Mouse (Mus musculus) spleen, adult 2 months (tissue): Measurements from ENCODE around the gene Tcea2. TPM values are rescaled to one million over a fixed set of nuclear protein-coding genes. Genes with fewer than 3 reads are reported as not detected.

Source experiments
- DNase-seq, 2 experiments: peaks; one replicate each; pipeline versions ENCODE4 v3.0.0 to v3.0.0-alpha.2; 2012 to 2021; ENCODE audit warnings: low spot score in 2 of 2, low read depth in 1 of 2
- H3K27ac ChIP-seq: fragments of 200-500 bp; 2 replicates; pipeline ENCODE4 v1.5.1; 2012; ENCODE audit warnings: low read length, inconsistent platforms; ENCODE audit not compliant: insufficient read depth
- H3K27me3 ChIP-seq: fragments of 200-500 bp; 2 replicates; pipeline ENCODE4 v1.6.1; 2012; ENCODE audit warnings: mild to moderate bottlenecking, moderate library complexity, low read length, inconsistent platforms; ENCODE audit not compliant: control insufficient read depth, insufficient read depth
- H3K36me3 ChIP-seq: fragments of 200-500 bp; 2 replicates; pipeline ENCODE4 v1.6.1; 2012; ENCODE audit warnings: mild to moderate bottlenecking, low read length, inconsistent platforms; ENCODE audit not compliant: control insufficient read depth, insufficient read depth
- H3K4me1 ChIP-seq: fragments of 200-500 bp; 2 replicates; pipeline ENCODE4 v1.6.1; 2011; ENCODE audit warnings: inconsistent platforms; ENCODE audit not compliant: control insufficient read depth, insufficient read depth, insufficient read length
- H3K4me3 ChIP-seq: fragments of 200-500 bp; 2 replicates; pipeline ENCODE4 v1.5.1; 2011; ENCODE audit warnings: mild to moderate bottlenecking, inconsistent platforms; ENCODE audit not compliant: insufficient read depth, insufficient read length; ENCODE audit errors: extremely low read depth
- CTCF ChIP-seq: fragments of 200-500 bp; IDR thresholded peaks from 2 replicates; pipeline ENCODE4 v1.5.1; 2011; ENCODE audit warnings: mild to moderate bottlenecking, inconsistent platforms; ENCODE audit not compliant: insufficient read depth, insufficient read length, insufficient replicate concordance; ENCODE audit errors: extremely low read depth
- POLR2A ChIP-seq: fragments of 200-500 bp; IDR thresholded peaks from 2 replicates; pipeline ENCODE4 v1.6.1; 2011; ENCODE audit warnings: low read depth, low read length, inconsistent platforms
- WGBS: fragments of 180-500 bp; shearing (Covaris S2); methylation state at CpG from one replicate; pipeline ENCODE4 v1.1.7; 2018; 5-methylcytosine and 5-hydroxymethylcytosine counted together
- polyA plus RNA-seq: library from polyadenylated mRNA; depleted of rRNA; stranded (reverse); fragments of >200 nt; gene quantifications from 2 replicates; pipeline ENCODE4 v1.2.3, GENCODE M21; 2012

Gene Tcea2
- polyA plus RNA-seq, 1 experiment: 17.1 TPM

- WGBS: 90% methylated on average over 3 of the region's 3 CpGs
- Histone ChIP-seq H3K36me3 (no peaks in the 10 kb centered on the region), H3K27ac (no peak overlapping the region; the same call in 1 of the 2 replicates), H3K4me1 (peaks cover 4% of the 10 kb centered on the region; the same call in 1 of the 2 replicates), H3K27me3 (no peaks in the 10 kb centered on the region), H3K4me3 (no peak overlapping the region)
- TF ChIP-seq CTCF (no peak), POLR2A (no peak)
- DNase-seq: no peak
These were observed 17.4 kb upstream of the Tcea2 start for GRCm38 (mm10) chr2:181662620-181663297.

GRCm38 (mm10) chr2:181663298-181663630 is 16.8 kb upstream of the Tcea2 start:
- no peaks in the 10 kb centered on the region for H3K36me3 ChIP-seq
- no peak overlapping the region for H3K4me3 ChIP-seq
- H3K27ac ChIP-seq: no peak overlapping the region; the same call in 1 of the 2 replicates
- DNase-seq: no peak
- TF ChIP-seq POLR2A (no peak), CTCF (no peak)
- no peaks in the 10 kb centered on the region for H3K27me3 ChIP-seq
- 40% methylated on average over 4 of the region's 4 CpGs for WGBS
- H3K4me1 ChIP-seq: peaks cover 4% of the 10 kb centered on the region; the same call in 1 of the 2 replicates

- peak overlapping the region; percentile 9; the same call in 1 of the 2 replicates for H3K27ac ChIP-seq
- DNase-seq: no peak
- TF ChIP-seq POLR2A: no peak
- TF ChIP-seq CTCF: no peak
- no peaks in the 10 kb centered on the region for H3K36me3 ChIP-seq
- H3K4me1 ChIP-seq: no peaks in the 10 kb centered on the region; the same call in 1 of the 2 replicates
- 15% methylated on average over 56 of the region's 56 CpGs for WGBS
- H3K27me3 ChIP-seq: peaks cover 18% of the 10 kb centered on the region
- H3K4me3 ChIP-seq: peak overlapping the region; percentile 21; the same call in 1 of the 2 replicates
These were observed 9.7 kb upstream of the Tcea2 start for GRCm38 (mm10) chr2:181670285-181670912.

- Histone ChIP-seq H3K27me3 (peaks cover 18% of the 10 kb centered on the region), H3K36me3 (no peaks in the 10 kb centered on the region), H3K4me1 (no peaks in the 10 kb centered on the region; the same call in 1 of the 2 replicates), H3K4me3 (peak overlapping the region; percentile 21; the same call in 1 of the 2 replicates), H3K27ac (no peak overlapping the region)
- DNase-seq: no peak
- WGBS: 3% methylated on average over 41 of the region's 41 CpGs
- no peak for TF ChIP-seq POLR2A
- TF ChIP-seq CTCF: no peak
These were observed 9.2 kb upstream of the Tcea2 start for GRCm38 (mm10) chr2:181670913-181671311.

- Histone ChIP-seq H3K36me3 (no peaks in the 10 kb centered on the region), H3K27ac (no peak within 1 kb of the TSS)
- no peak for DNase-seq
These were observed 8.8 kb upstream of the Tcea2 start, which contains the start of gene Sox18 for GRCm38 (mm10) chr2:181671326-181671725. Sox18 (minus strand) TSS chr2:181671640.

GRCm38 (mm10) chr2:181671984-181672383 is 8.1 kb upstream of the Tcea2 start:
- H3K27ac ChIP-seq: no peak overlapping the region
- H3K4me1 ChIP-seq: no peaks in the 10 kb centered on the region; the same call in 1 of the 2 replicates

More at GRCm38 (mm10) chr2:181671326-181671725, 8.8 kb upstream of the Tcea2 start, which contains the start of gene Sox18:
- Histone ChIP-seq H3K27me3 (peaks cover 18% of the 10 kb centered on the region), H3K4me1 (no peaks in the 10 kb centered on the region; the same call in 1 of the 2 replicates), H3K4me3 (peak within 1 kb of the TSS; percentile 21; the same call in 1 of the 2 replicates)
- TF ChIP-seq CTCF (no peak), POLR2A (no peak; the same call in 1 of the 2 replicates)
- 3% methylated on average over 43 of the region's 43 CpGs for whole genome bisulfite sequencing

More at GRCm38 (mm10) chr2:181671984-181672383, 8.1 kb upstream of the Tcea2 start:
- TF ChIP-seq POLR2A: no peak
- TF ChIP-seq CTCF: no peak
- WGBS: 60% methylated on average over 7 of the region's 7 CpGs
- Histone ChIP-seq H3K36me3 (no peaks in the 10 kb centered on the region), H3K4me3 (no peak overlapping the region), H3K27me3 (peaks cover 18% of the 10 kb centered on the region)
- no peak for DNase-seq
